Mouse (Mus musculus) mouse embryonic stem cell (cell line): ENCODE results near the gene Tmed5.
"Not testable (repeated sequence)": the region's sequence is repeated elsewhere in the genome, so short reads cannot be mapped to it uniquely, and the experiment has no call there.

ENCODE experiments used
- in situ Hi-C, 2 experiments: fragments of 300-500 bp; cut with MboI; formaldehyde crosslinking; loops; 1 replicate in 1 of 2; 3 replicates in 1 of 2; pipeline ENCODE4 v1.14.3; 2019 to 2020; ENCODE audit warnings: low sequenced_read_pairs in 2 of 2, low pct_unique_long_range_greater_than_20kb in 1 of 2, mixed read lengths in 1 of 2; ENCODE audit not compliant: unreplicated experiment in 1 of 2

Gene Tmed5

DNA sequence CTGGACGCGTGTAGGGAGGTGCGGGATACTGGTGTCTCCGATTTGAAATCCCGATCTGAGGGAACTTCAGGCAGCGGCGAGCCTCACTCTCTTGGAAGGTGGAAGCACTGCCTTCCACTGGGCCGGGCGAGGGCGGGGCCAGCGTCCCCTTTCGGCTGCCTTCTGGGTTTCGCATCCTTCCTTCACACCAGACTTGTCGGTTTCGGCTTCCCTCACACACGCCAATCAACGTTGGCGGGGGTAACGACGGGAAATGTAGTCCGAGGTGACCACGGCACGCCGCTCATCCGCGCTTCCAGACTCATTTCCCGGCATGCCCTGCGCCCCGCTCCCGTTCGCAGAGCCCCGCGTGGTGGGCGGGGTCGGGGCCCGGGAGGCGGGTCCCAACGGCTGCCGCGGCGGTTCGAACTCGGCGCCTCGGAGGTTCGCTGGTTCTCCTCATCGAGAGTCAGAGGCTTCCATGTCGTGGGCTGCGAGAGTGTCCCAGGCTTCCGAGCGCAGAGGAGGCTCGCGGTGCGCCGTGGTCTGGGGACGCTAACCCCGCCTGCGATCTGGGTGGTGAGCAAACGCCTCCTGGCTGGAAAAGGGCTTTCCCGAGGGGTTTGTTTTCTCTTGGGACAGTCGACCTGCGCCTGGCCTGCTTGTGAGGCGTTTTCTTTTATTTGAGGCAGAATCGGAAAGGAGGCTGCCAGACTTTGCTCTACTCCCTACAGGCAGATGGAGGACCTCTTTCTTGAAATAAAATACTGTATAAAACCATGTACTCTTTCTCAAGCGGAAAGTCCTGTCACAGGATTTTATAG, at the start of gene Tmed5, which contains the start of gene Ccdc18:
Gene Tmed5, minus strand, starts transcription at position 180 of the 803 bp plus-strand sequence.
Gene Ccdc18, plus strand, starts transcription at position 435 of the 803 bp plus-strand sequence.
- in situ Hi-C loops, result loop anchor here in 1 of 2 experiments (25.0 kb wide), 1 partner anchor 220 kb away; the partner anchor contains the start of gene Rpl5

DNA sequence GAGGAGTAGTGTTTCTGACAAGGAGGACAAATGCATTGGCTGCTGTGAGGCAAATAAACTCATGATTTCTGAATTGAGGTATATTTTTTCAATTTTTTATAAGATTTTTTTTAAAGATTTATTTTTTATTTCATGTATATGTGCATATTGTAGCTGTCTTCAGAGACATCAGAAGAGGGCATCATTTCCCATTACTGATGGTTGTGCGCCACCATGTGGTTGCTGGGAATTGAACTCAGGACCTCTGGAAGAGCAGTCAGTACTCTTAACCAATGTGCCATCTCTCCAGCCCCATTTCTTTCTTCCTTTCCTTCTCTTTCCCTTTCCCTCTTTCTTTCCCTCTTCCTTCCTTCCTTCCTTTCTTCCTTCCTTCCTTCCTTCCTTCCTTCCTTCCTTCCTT, 31.3 kb upstream of the Tmed5 start:
- in situ Hi-C loops, result loop anchor here in 1 of 2 experiments (10.0 kb wide), 1 partner anchor 129 kb away; no protein-coding TSS in a partner anchor

- in situ Hi-C loops, result loop anchor here in 1 of 2 experiments (10.0 kb wide), 1 partner anchor 126 kb away; no protein-coding TSS in a partner anchor
These were observed 28.4 kb upstream of the Tmed5 start for GRCm38 (mm10) chr5:108160796-108161195.

DNA sequence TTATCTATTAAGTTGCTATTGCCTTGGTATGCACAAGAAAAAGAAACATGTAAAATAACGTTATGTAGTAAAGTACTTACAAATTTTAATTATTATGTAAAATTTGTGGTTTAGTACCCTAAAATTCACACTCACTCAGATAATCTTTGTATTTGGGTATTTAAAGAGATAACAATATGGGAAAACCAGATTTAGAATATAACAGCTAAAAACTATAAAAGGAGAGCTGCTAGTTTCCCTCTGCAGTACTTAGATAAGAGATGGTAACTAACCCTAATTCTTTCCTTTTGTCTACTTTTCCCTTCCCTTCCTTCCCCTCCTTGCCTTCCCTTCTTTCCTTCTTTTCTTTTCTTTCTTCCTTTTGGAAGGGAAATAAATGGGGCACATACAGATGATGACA, 20.2 kb upstream of the Tmed5 start:
- in situ Hi-C loops, result loop anchor here in 1 of 2 experiments (10.0 kb wide), 1 partner anchor 238 kb away; no protein-coding TSS in a partner anchor

DNA sequence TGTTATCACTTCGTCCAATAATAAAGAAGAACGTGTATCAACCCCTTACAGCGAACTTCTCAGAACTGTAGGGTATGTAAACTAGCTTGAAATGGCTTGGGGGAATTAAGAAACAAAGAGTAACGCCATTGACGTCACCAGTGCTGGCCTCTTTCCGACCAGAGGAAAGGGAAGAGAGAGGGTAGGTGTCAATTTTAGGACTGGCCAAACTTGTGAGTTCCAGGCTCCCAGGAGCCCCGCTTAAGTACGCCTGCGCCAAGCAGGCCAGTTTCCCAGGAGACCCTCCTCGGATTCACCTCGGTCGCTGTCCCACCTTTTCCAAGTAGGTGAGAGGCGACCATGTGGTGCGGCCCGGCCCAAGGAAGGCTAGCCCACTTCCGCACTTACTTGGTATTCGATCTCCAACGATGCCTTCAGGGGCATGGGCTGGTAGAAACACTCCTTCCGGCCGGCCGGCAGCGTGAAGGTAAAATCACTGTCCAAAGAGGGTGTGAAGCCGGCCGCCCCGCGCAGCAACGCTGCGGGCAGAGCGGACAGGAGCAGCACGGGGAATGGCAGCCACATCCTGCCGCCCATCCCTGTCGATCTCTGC, 475 bp downstream of the Tmed5 start:
- in situ Hi-C loops, result loop anchor here in 1 of 2 experiments (25.0 kb wide), 1 partner anchor 220 kb away; the partner anchor contains the start of gene Rpl5

- in situ Hi-C loops, result no loop called here
These were observed 12.1 kb downstream of the Tmed5 start for GRCm38 (mm10) chr5:108120221-108120900.

DNA sequence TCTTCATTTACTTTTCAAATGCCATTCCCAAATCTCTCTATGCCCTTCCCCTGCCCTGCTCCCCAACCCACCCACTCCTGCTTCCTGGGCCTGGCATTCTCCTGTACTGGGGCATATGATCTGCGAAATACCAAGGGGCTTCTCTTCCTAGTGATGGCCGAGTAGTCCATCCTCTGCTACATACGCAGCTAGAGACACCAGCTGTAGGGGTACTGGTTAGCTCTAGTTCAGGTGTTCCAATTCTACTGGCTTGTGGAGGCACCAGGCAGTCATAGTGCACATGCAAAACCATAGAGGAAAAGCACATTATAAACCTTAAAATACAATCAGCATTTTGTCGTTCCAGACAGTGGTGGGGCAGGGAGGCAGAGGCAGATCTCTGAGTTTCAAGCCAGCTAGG, 14.7 kb downstream of the Tmed5 start:
- in situ Hi-C loops, result no loop called here

DNA sequence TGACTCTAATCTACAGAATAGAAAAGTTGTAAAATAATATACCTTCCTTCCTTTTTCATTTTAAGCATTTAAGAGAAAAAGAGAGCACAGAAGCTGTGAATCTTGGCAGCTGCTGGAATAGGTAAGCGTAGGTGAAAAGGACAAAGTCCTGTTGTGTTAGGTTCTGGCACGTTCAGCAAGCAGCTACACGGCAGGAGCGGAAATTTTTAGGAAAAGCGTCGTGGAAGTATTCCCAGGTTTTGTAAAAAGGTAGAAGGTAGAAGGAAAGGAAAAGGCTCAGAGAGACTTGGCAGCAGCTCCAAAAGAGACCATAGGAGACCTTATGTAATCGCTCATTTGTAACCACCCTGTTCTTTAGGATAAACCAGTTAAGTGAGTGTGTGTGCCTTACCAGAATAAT, 23.1 kb downstream of the Tmed5 start:
- in situ Hi-C loops, result no loop called here

DNA sequence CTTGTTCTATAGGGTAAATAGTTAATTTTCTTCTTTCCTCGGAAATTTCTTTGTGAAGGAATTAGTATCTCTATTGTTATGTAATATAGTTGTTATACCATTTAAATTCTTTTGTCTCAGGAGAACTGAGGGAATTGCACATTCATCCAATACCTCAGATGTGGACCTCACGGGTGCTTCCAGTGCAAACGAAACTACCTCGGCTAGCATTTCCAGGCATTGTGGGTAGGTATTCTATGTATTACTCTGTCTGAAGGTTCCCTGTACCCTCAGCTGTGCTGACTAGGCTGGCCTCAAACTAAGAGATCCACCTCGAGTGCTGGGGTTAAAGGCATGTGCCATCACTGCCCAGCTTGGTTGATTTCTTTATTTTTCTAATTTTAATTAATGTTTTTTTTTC, 28.1 kb downstream of the Tmed5 start:
- in situ Hi-C loops, result no loop called here

DNA sequence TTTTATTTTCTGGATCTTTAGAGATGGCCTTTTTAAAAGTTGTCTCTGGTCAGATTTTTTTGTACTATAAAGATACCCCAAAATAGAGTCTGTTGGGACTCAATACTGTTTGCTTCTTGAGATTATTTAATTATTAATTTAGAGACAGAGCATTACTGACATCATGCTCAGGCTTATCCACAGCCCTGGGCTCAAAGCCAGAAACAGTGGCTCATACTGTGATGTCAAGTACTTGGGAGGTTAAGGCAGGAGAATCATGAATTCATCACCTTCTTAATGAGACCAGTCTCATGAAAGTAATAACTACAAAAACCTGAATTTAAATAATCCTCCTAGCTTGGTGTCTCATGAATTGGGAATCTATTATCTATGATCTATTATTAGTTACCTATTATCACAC, 32.2 kb downstream of the Tmed5 start:
- in situ Hi-C loops, result no loop called here

- in situ Hi-C loops, result no loop called here
These were observed 34.7 kb downstream of the Tmed5 start for GRCm38 (mm10) chr5:108097676-108098075.

DNA sequence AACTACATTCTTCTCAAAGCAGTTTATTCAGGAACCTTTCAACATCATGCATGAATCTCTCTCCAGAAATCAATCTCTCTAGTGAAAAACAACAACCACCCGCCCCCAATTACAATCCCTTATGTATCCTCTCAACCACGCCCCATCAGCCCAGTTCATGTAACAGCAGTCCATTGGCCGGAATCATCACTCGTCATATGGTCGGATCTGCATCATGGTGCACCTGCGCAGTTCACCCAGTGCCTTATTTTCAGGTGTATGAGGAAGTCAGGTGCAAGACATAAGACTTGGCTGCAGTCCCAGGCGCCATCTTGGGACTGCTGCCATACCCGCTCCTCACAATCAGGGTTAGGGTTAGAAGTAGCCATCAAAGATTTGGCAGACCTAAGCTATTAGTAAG, 39.7 kb downstream of the Tmed5 start:
- in situ Hi-C loops, result not testable (repeated sequence)

DNA sequence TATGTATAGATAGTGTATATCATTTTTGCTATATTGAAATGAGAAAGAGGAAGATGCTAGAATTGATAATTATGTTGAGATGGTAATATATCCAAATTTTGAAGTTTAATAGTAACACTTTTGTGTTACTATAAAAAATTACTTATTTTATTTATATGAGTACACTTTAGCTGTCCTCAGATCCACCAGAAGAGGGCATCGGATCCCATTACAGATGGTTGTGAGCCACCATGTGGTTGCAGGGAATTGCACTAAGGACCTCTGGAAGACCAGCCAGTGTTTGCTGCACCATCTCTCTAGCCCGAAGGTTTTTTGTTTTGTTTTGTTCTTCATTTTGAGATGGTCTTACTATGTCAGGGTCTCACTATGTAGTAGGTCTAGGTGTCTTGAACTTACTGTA, 47.0 kb downstream of the Tmed5 start:
- in situ Hi-C loops, result no loop called here

GRCm38 (mm10) chr5:108082380-108082779, 50.0 kb downstream of the Tmed5 start:
- in situ Hi-C loops, result no loop called here

DNA sequence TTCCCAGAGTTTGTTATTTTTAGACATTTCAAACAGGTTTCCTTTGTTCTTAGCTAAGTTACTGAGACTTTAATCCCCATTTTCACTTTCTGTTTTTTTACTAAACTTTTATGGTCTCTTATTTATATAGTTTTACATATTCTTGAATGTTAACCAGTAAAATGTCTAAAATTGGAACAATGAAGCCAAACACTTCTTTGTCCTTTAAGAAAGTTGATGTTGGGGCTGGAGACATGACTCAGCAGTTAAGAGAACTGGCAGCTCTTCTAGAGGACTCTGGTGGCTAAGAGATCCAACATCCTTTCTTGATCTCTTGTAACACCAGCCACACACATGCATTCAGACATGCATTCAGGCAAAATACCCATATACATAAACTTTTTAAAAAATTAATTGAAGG, 52.8 kb downstream of the Tmed5 start:
- in situ Hi-C loops, result no loop called here

DNA sequence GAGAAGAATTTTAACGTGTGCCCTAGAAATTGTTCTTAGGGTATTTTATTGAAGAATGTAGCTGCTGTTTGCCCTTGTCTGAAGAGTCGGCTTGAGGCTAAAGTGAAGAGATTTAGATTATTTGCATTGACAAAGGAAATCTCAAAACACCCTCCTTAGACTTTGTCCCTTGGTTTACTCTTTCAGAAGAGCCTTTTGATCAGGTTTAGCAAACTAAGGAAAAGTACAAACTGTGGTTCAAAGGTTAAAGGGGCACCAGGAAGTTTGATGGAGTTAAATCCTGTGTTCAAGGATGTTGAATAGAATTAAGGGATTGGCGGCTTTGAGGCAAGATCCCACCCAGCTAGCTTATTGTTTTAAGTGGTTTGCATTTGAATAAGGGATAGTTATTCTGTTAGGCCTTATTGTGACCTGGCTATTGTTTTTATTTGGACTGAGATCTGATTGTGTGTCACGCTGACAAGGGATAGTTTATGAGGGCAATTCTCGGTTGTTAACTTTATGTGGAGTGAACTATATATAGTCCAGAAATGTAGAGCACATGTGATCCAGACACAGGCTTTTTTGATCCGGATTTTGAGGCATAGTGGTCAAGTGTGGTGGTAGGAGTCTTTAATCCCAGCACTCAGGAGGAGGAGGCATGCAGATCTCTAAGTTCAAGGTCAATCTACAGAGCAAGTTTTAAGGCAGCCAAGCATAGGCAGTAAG, 55.4 kb downstream of the Tmed5 start:
- in situ Hi-C loops, result no loop called here

DNA sequence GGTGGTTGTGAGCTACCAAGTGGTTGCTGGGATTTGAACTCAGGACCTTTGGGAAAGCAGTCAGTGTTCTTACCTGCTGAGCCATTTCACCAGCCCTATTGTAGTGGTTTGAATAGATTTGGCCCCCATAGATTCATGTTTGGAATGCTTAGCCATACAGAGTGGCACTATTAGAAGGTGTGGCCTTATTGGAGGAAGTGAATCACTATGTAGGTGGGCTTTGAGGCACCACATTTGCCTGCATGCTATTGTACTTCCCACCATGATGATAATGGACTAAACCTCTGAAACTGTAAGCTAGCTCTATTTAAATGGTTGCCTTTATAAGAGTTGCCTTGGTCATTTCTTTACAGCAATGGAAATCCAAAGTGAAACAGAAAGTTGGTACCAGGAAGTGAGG, 56.2 kb downstream of the Tmed5 start:
- in situ Hi-C loops, result no loop called here

GRCm38 (mm10) chr5:108072301-108072700, 60.1 kb downstream of the Tmed5 start:
- in situ Hi-C loops, result no loop called here
